Mouse (Mus musculus) 3T3-L1 (cell line): ENCODE results near the gene Cept1.

Experiments
- DNase-seq: peaks from one replicate; pipeline ENCODE4 v3.0.0-alpha.2; 2015; ENCODE audit warnings: low read depth, low spot score

Gene Cept1

GRCm38 (mm10) chr3:106494417-106494950 lies 53.1 kb downstream of the Cept1 start:
- no peak for DNase-seq

GRCm38 (mm10) chr3:106493882-106494281 lies 53.7 kb downstream of the Cept1 start:
- DNase-seq, result no peak

- no peak for DNase-seq
These were observed 54.4 kb downstream of the Cept1 start for GRCm38 (mm10) chr3:106493202-106493601.

GRCm38 (mm10) chr3:106492723-106493122 lies 54.9 kb downstream of the Cept1 start:
- no peak for DNase-seq

GRCm38 (mm10) chr3:106490239-106490638 lies 57.4 kb downstream of the Cept1 start:
- no peak for DNase-seq

- no peak for DNase-seq
These were observed 60.1 kb downstream of the Cept1 start for GRCm38 (mm10) chr3:106487551-106487950.

GRCm38 (mm10) chr3:106485810-106486209 lies 61.8 kb downstream of the Cept1 start:
- DNase-seq, result peak; percentile 25

GRCm38 (mm10) chr3:106484861-106485260 lies 62.7 kb downstream of the Cept1 start:
- no peak for DNase-seq

- DNase-seq, result no peak
These were observed 63.7 kb downstream of the Cept1 start for GRCm38 (mm10) chr3:106483796-106484405.

GRCm38 (mm10) chr3:106483297-106483696 lies 64.3 kb downstream of the Cept1 start:
- no peak for DNase-seq

- DNase-seq, result no peak
These were observed 65.1 kb downstream of the Cept1 start, which contains the start of gene Dennd2d for GRCm38 (mm10) chr3:106482281-106483081. TSS of gene Dennd2d (plus strand) at chr3:106482405.

- DNase-seq, result no peak
These were observed 70.7 kb downstream of the Cept1 start for GRCm38 (mm10) chr3:106476863-106477262.

- no peak for DNase-seq
These were observed 73.4 kb downstream of the Cept1 start for GRCm38 (mm10) chr3:106474210-106474609.

- peak; percentile 32 for DNase-seq
These were observed 82.9 kb downstream of the Cept1 start for GRCm38 (mm10) chr3:106464750-106465149.

GRCm38 (mm10) chr3:106462493-106462892 lies 85.1 kb downstream of the Cept1 start:
- no peak for DNase-seq

- no peak for DNase-seq
These were observed 85.5 kb downstream of the Cept1 start for GRCm38 (mm10) chr3:106462059-106462470.

GRCm38 (mm10) chr3:106457298-106457869 lies 90.2 kb downstream of the Cept1 start:
- DNase-seq, result no peak

GRCm38 (mm10) chr3:106452616-106453015 lies 95.0 kb downstream of the Cept1 start:
- no peak for DNase-seq
